Mouse (Mus musculus) cortical plate, adult 2 months (tissue): ENCODE measurements around the gene Gemin6. TPM values are rescaled to one million over a fixed set of nuclear protein-coding genes. Genes with fewer than 3 reads are reported as not detected.
A peak's percentile ranks its signal among the peaks of the same experiment; 100 is the strongest.
"Not testable (repeated sequence)": the region's sequence is repeated elsewhere in the genome, so short reads cannot be mapped to it uniquely, and the experiment has no call there.

Source experiments
- H3K27ac ChIP-seq: fragments of 200-500 bp; 2 replicates; pipeline ENCODE4 v1.5.1; 2012; ENCODE audit warnings: low read length, control low read depth, inconsistent platforms; ENCODE audit not compliant: insufficient read depth
- H3K4me1 ChIP-seq: fragments of 200-500 bp; 2 replicates; pipeline ENCODE4 v1.6.1; 2011; ENCODE audit warnings: low read length; ENCODE audit not compliant: control insufficient read depth, insufficient read depth
- H3K4me3 ChIP-seq: fragments of 200-500 bp; 2 replicates; pipeline ENCODE4 v1.5.1; 2011; ENCODE audit warnings: mild to moderate bottlenecking, low read length, control low read depth; ENCODE audit not compliant: insufficient read depth
- CTCF ChIP-seq: fragments of 200-500 bp; IDR thresholded peaks from 2 replicates; pipeline ENCODE4 v1.5.1; 2011; ENCODE audit warnings: mild to moderate bottlenecking, control low read depth, low read length; ENCODE audit not compliant: insufficient read depth; ENCODE audit errors: extremely low read depth
- POLR2A ChIP-seq: fragments of 200-500 bp; IDR thresholded peaks from 2 replicates; pipeline ENCODE4 v1.6.1; 2011; ENCODE audit warnings: mild to moderate bottlenecking, low read length, control low read depth; ENCODE audit not compliant: insufficient read depth; ENCODE audit errors: extremely low read depth
- polyA plus RNA-seq: library from polyadenylated mRNA; depleted of rRNA; stranded (reverse); fragments of >200 nt; gene quantifications from 2 replicates; pipeline ENCODE4 v1.2.3, GENCODE M21; 2012

Gene Gemin6
- polyA plus RNA-seq, 1 experiment, result 7.6 TPM

DNA sequence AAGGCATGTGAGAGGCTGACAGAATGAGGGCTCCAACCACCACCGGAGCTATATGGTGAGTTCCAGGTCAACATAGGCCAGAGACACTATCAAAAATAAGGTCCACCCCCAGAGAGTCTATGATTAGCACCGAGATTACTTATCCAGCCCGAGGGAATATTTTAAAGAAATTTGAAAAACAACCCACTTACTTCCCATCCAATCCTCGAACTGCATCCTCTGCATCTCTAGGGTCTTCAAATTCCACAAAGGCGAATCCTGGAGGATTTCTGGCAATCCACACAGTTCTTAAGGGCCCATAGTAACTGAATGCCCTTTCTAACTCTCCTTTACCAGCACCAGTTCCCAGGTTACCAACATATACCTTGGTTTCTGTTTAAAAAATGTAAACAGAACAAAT lies 18.6 kb upstream of the Gemin6 start:
- peak overlapping the region; percentile 63; the same call in 1 of the 2 replicates for H3K4me3 ChIP-seq
- peaks cover 1% of the 10 kb centered on the region; the same call in 1 of the 2 replicates for H3K4me1 ChIP-seq
- H3K27ac ChIP-seq, result no peak overlapping the region
- TF ChIP-seq CTCF, result no peak
- TF ChIP-seq POLR2A, result no peak

DNA sequence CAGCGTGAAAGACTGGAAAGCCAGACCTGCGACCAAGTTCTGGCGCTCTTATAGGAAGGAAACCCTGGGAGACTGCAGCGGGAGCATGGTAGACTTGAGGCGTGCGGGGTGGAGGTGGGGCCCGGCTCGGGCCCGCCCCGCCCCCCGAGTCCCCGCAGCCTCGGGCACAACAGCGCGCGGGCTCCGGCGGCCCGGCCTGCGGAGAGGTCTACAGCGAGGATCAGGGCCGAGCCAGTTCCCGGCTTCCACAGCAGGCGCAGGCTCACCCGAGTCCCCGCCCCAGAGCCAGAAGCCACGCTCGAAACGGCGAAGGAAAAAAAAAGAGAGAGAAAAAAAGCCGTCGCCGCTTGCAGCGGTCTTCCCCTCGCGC lies 18.0 kb upstream of the Gemin6 start:
- H3K4me3 ChIP-seq, result peak overlapping the region; percentile 63
- no peak for TF ChIP-seq POLR2A
- TF ChIP-seq CTCF, result no peak
- peaks cover 1% of the 10 kb centered on the region; the same call in 1 of the 2 replicates for H3K4me1 ChIP-seq
- H3K27ac ChIP-seq, result peak overlapping the region; percentile 74

DNA sequence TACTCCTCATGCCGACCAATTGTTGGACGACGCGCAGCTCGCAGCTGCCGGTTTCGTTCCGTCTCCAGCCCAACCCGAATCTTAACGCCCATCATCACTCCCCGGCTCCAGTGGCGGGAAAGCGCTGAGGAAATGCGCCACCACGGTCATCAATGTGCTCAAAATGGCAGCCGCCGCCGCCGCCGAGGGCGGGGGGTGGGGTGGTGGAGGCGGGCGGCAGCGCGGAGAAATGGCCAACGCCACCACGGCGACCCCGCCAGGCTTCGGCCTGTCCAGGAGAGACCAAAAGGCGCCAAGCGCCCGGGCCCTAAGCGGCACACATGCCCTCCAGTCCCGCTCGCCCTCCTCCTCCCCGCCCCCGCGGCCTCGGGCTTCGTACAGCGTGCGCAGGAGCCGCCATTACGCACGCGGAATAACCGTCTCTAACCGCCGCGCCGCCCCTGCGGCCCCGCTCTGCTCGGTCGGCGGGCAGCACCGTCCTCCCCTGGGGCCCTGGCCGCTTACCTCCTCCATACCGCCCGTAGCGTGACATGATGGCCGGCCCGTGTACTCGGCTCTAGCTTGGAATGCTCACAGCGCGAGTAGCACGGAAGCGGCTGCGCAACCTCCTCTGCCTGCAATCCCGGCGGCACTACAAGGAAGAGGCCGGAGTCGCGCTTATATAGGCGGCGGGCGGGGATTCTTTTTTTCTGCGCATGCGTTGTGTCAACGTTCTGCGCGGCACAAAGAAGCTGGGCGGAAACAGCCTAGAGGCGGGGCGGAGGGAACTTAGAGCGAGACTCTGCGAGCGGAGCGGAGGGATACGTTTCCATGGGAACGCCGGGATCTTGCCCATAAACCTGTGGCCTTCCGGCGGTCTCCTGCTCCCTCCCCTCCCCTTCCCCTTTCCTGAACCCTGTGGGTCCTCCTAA lies 17.3 kb upstream of the Gemin6 start, which contains the start of the genes Srsf7 and Ttc39d:
Srsf7 (minus strand) TSS at position 637 of the 911 bp plus-strand sequence.
Ttc39d (plus strand) TSS at position 790 of the 911 bp plus-strand sequence.
- peak within 1 kb of the TSS; percentile 90 for H3K27ac ChIP-seq
- H3K4me3 ChIP-seq, result peak within 1 kb of the TSS; percentile 63
- H3K4me1 ChIP-seq, result peaks cover 1% of the 10 kb centered on the region; the same call in 1 of the 2 replicates
- no peak for TF ChIP-seq CTCF
- TF ChIP-seq POLR2A, result peak; percentile 100

DNA sequence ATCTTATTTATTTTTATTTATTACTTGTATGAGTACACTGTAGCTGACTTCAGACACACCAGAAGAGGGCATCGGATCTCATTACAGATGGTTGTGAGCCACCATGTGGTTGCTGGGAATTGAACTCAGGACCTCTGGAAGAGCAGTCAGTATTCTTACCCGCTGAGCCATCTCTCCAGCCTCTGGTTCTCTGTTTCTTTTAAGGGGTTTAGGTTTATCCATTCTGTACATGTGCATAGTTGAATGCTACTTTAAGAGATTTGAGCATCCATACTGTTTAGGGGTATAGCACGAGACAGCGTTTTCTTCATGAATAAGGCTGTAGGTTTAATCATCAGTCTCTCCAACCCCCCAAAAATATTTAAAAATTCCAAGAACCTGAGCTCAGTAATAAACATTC lies 10.2 kb upstream of the Gemin6 start:
- not testable (repeated sequence) for H3K27ac ChIP-seq, H3K4me1 ChIP-seq, H3K4me3 ChIP-seq

DNA sequence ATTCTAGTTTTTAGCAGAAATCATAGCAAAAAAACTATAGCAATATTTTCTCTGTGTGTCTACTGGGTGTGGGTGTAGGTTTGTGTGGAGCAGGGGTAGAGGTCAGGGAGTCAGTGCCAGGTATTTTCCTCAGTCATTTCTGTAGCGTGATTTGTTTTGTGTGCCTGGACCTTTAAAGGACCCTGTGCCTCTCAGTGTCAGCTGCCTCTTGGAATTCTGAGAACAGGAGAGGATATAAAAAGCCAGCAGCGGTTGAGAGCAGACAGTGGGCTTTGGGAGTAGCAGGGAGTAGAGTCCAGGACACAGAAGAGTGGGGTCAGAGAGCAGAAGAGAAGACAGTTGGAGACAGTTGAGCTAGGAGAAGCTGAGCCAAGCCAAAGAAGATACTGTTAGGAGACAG lies 4.1 kb upstream of the Gemin6 start:
- no peak overlapping the region for H3K27ac ChIP-seq
- no peak overlapping the region for H3K4me3 ChIP-seq
- H3K4me1 ChIP-seq, result no peaks in the 10 kb centered on the region; the same call in 1 of the 2 replicates
- TF ChIP-seq POLR2A, result no peak
- no peak for TF ChIP-seq CTCF

DNA sequence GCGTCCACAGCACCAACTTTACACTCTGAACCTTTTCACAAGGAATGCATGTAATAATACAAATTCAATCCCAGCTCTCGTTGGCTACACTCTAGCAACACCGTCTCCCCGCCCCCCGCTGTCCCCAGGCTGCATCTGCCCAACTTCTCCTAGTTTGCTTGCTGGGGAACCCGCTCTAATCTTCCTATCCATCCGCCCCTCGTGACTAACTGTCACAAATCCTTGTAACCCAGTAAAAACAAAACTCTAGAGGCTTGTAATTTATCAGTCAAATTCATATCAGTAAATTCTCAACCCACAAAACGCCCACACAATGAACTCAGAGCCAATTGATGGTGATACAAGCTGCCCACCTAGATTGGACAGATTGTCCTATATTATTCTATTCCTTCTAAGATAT lies 3.0 kb upstream of the Gemin6 start:
- H3K4me3 ChIP-seq, result no peak overlapping the region
- no peaks in the 10 kb centered on the region; the same call in 1 of the 2 replicates for H3K4me1 ChIP-seq
- TF ChIP-seq CTCF (no peak), POLR2A (no peak)
- H3K27ac ChIP-seq, result no peak overlapping the region

DNA sequence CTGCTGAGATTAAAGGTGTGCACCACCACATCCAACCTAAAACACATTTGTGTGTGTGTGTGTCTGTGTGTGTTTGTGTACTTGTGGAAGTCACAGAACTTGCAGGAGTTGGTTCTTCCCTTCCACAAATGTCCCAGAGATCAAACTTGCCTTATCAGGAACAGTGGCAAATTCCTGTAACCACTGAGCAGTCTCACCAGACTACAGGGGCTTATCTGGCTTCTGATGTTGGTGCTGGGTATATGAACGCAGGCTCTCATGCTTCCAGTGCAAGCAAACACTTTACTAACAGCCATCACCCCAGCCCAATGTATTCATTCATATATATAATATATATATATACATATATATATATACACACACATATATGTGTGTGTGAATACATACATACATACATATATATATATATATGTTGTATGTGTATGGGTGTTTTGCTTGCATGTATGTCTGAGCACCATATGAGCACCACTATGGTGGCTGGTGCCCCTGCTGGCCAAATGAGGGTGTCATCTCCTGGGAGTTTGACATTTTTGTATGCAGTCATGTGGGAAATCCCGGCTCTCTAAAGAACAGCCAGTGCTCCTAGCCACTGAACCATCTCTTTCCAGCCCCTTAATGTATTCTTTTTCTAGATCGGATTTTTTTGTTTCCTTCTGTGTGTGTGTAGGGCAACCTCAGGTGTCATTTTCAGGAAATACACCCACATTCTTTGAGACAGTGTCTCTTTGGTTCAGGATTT lies 2.2 kb upstream of the Gemin6 start:
- Histone ChIP-seq H3K4me1 (no peaks in the 10 kb centered on the region; the same call in 1 of the 2 replicates), H3K4me3 (no peak overlapping the region), H3K27ac (no peak overlapping the region)
- TF ChIP-seq POLR2A (no peak), CTCF (no peak)

DNA sequence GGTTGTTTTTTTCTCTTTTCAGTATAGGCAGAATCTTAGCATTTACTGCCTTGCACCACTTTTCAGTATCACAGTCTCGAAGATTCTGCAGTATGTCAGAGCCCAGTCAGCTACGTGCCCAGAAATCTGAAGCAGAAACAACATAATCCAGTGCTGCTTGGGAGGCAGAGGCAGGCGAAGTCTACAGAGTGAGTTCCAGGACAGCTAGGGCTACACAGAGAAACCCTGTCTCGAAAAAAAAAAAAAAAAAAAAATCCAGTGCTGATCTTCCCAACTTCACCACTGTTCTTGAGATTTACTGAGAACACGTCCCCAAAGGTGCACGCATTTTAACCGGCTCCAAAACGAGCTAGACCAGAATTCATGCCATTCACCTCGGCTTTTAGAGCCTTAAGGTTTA lies 412 bp upstream of the Gemin6 start:
- no peak overlapping the region for H3K27ac ChIP-seq
- TF ChIP-seq CTCF (no peak), POLR2A (no peak)
- H3K4me1 ChIP-seq, result no peaks in the 10 kb centered on the region; the same call in 1 of the 2 replicates
- peak overlapping the region; percentile 36 for H3K4me3 ChIP-seq

DNA sequence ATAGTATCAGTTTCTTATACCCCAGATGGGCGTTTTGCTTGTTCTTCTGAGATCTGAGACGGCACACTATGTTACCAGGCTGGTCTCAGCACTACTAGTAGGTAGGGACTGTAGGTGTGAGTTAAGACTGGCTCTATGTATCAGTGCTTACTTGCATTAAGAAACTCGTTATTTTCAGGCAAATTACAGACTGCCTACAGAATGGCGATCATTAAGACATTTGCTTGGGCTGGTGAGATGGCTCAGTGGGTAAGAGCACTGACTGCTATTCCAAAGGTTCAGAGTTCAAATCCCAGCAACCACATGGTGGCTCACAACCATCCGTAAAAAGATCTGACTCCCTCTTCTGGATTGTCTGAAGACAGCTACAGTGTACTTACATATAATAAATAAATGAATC lies 901 bp downstream of the Gemin6 start:
- not testable (repeated sequence) for H3K4me1 ChIP-seq, H3K27ac ChIP-seq
- H3K4me3 ChIP-seq, result peak overlapping the region; percentile 36; the same call in 1 of the 2 replicates

DNA sequence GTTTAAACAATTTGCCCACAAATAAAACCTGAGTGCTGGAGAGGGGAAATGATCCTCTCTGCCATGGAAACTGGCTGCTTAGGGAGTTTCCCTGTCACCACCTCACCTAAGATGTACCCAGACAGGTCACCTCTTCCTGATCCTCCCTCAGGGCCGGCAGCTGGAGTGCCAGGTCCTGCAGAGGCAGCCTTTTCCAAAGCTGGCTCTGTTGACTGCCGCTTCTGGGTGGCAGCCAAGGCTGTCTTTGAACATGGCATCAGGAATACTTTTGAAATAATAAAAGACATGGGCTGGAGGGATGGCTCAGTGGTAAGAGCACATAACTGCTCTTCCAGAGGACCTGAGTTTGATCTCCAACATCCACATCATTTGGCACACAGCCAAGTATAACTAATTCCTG lies 5.2 kb downstream of the Gemin6 start:
- Histone ChIP-seq H3K4me1 (peaks cover 2% of the 10 kb centered on the region), H3K27ac (no peak overlapping the region)
- TF ChIP-seq CTCF (no peak), POLR2A (no peak)

More for the DNA sequence above, 5.2 kb downstream of the Gemin6 start:
- H3K4me3 ChIP-seq, result no peak overlapping the region
